Mouse (Mus musculus): Measurements from ENCODE around the gene Pkdcc. TPM values are rescaled to one million over a fixed set of nuclear protein-coding genes. Genes with fewer than 3 reads are reported as not detected.

Gene Pkdcc
- 13.3 and 13.4 TPM in 2 replicates for polyA plus RNA-seq (2015; fragmentation: Nextera tagmentation; extraction: Ambion mirVana)

GRCm38 (mm10) chr17:83214674-83215528, at the start of gene Pkdcc:
Gene Pkdcc, plus strand, starts transcription at chr17:83215292.
- peak; percentile 89 for ATAC-seq (ENCODE audit: borderline replicate concordance, extremely low read depth, low FRiP score, low TSS enrichment)
- Histone ChIP-seq H3K4me2 (peak within 1 kb of the TSS; percentile 92), H3K27ac (peak within 1 kb of the TSS; percentile 84), H3K27me3 (no peaks in the 10 kb centered on the region), H3K4me1 (peaks cover 58% of the 10 kb centered on the region), H3K9me3 (no peaks in the 10 kb centered on the region), H3K4me3 (peak within 1 kb of the TSS; percentile 94), H3K9ac (peak within 1 kb of the TSS; percentile 93), H3K36me3 (no peaks in the 10 kb centered on the region)
- under 1% methylated on average over 46 of the region's 105 CpGs for WGBS

GRCm38 (mm10) chr17:83166195-83166594, 48.9 kb upstream of the Pkdcc start:
- no peak overlapping the region for H3K9ac ChIP-seq
- no peak for ATAC-seq (ENCODE audit: borderline replicate concordance, extremely low read depth, low FRiP score, low TSS enrichment)
- H3K4me3 ChIP-seq: no peak overlapping the region
- H3K36me3 ChIP-seq: no peaks in the 10 kb centered on the region
- no peaks in the 10 kb centered on the region for H3K9me3 ChIP-seq
- H3K4me1 ChIP-seq: peaks cover 39% of the 10 kb centered on the region
- WGBS: 62% methylated on average over 5 of the region's 5 CpGs
- no peak overlapping the region for H3K4me2 ChIP-seq
- H3K27ac ChIP-seq: no peak overlapping the region
- H3K27me3 ChIP-seq: no peaks in the 10 kb centered on the region

GRCm38 (mm10) chr17:83176146-83176545, 38.9 kb upstream of the Pkdcc start:
- H3K9ac ChIP-seq: no peak overlapping the region
- no peak for ATAC-seq (ENCODE audit: borderline replicate concordance, extremely low read depth, low FRiP score, low TSS enrichment)

GRCm38 (mm10) chr17:83178483-83179150, 36.5 kb upstream of the Pkdcc start:
- no peak overlapping the region for H3K4me2 ChIP-seq
- no peak overlapping the region for H3K4me3 ChIP-seq
- H3K36me3 ChIP-seq: no peaks in the 10 kb centered on the region
- ATAC-seq (ENCODE audit: borderline replicate concordance, extremely low read depth, low FRiP score, low TSS enrichment): 0 out of 2 replicates have a peak, but pooled peaks have one; percentile 4
- H3K9ac ChIP-seq: no peak overlapping the region
- no peaks in the 10 kb centered on the region for H3K9me3 ChIP-seq
- peaks cover 22% of the 10 kb centered on the region for H3K4me1 ChIP-seq
- H3K27ac ChIP-seq: no peak overlapping the region
- 33% methylated on average over 9 of the region's 9 CpGs for WGBS
- no peaks in the 10 kb centered on the region for H3K27me3 ChIP-seq

More at GRCm38 (mm10) chr17:83176146-83176545, 38.9 kb upstream of the Pkdcc start:
- peaks cover 22% of the 10 kb centered on the region for H3K4me1 ChIP-seq
- no peak overlapping the region for H3K4me2 ChIP-seq
- H3K27ac ChIP-seq: no peak overlapping the region
- H3K9me3 ChIP-seq: no peaks in the 10 kb centered on the region
- H3K4me3 ChIP-seq: no peak overlapping the region
- 71% methylated on average over 4 of the region's 4 CpGs for WGBS
- H3K27me3 ChIP-seq: no peaks in the 10 kb centered on the region
- no peaks in the 10 kb centered on the region for H3K36me3 ChIP-seq

GRCm38 (mm10) chr17:83179151-83179531, 36.0 kb upstream of the Pkdcc start:
- H3K9ac ChIP-seq: no peak overlapping the region
- no peaks in the 10 kb centered on the region for H3K27me3 ChIP-seq
- 41% methylated on average over 6 of the region's 6 CpGs for WGBS
- no peak overlapping the region for H3K27ac ChIP-seq
- H3K9me3 ChIP-seq: no peaks in the 10 kb centered on the region
- peaks cover 22% of the 10 kb centered on the region for H3K4me1 ChIP-seq
- no peak overlapping the region for H3K4me2 ChIP-seq
- H3K4me3 ChIP-seq: no peak overlapping the region
- ATAC-seq (ENCODE audit: borderline replicate concordance, extremely low read depth, low FRiP score, low TSS enrichment): peak; percentile 51; the same call in 1 of the 2 replicates
- no peaks in the 10 kb centered on the region for H3K36me3 ChIP-seq

GRCm38 (mm10) chr17:83179569-83179968, 35.5 kb upstream of the Pkdcc start:
- no peaks in the 10 kb centered on the region for H3K9me3 ChIP-seq
- H3K27ac ChIP-seq: no peak overlapping the region
- no peak overlapping the region for H3K4me3 ChIP-seq
- H3K4me1 ChIP-seq: peaks cover 22% of the 10 kb centered on the region
- no peaks in the 10 kb centered on the region for H3K36me3 ChIP-seq
- no peak overlapping the region for H3K9ac ChIP-seq
- H3K4me2 ChIP-seq: no peak overlapping the region
- no peak for ATAC-seq (ENCODE audit: borderline replicate concordance, extremely low read depth, low FRiP score, low TSS enrichment)
- no peaks in the 10 kb centered on the region for H3K27me3 ChIP-seq
- 56% methylated on average over 4 of the region's 4 CpGs for WGBS

- Histone ChIP-seq H3K4me1 (peaks cover 14% of the 10 kb centered on the region), H3K4me3 (no peak overlapping the region), H3K27ac (no peak overlapping the region), H3K9ac (no peak overlapping the region), H3K9me3 (no peaks in the 10 kb centered on the region), H3K36me3 (no peaks in the 10 kb centered on the region), H3K27me3 (no peaks in the 10 kb centered on the region), H3K4me2 (no peak overlapping the region)
- no peak for ATAC-seq (ENCODE audit: borderline replicate concordance, extremely low read depth, low FRiP score, low TSS enrichment)
- 72% methylated on average over 7 of the region's 7 CpGs for WGBS
Observed at GRCm38 (mm10) chr17:83181086-83181485, 34.0 kb upstream of the Pkdcc start.

- Histone ChIP-seq H3K4me3 (no peak overlapping the region), H3K27me3 (no peaks in the 10 kb centered on the region), H3K4me2 (no peak overlapping the region), H3K36me3 (no peaks in the 10 kb centered on the region), H3K9ac (no peak overlapping the region), H3K9me3 (no peaks in the 10 kb centered on the region), H3K4me1 (peaks cover 13% of the 10 kb centered on the region), H3K27ac (no peak overlapping the region)
- ATAC-seq (ENCODE audit: borderline replicate concordance, extremely low read depth, low FRiP score, low TSS enrichment): no peak
- 70% methylated on average over 7 of the region's 7 CpGs for WGBS
Observed at GRCm38 (mm10) chr17:83181592-83181991, 33.5 kb upstream of the Pkdcc start.

- H3K4me2 ChIP-seq: no peak overlapping the region
- peaks cover 13% of the 10 kb centered on the region for H3K4me1 ChIP-seq
- no peaks in the 10 kb centered on the region for H3K9me3 ChIP-seq
- ATAC-seq (ENCODE audit: borderline replicate concordance, extremely low read depth, low FRiP score, low TSS enrichment): no peak
- no peaks in the 10 kb centered on the region for H3K36me3 ChIP-seq
- H3K27me3 ChIP-seq: no peaks in the 10 kb centered on the region
- no peak overlapping the region for H3K4me3 ChIP-seq
- WGBS: 84% methylated on average over 8 of the region's 8 CpGs
- H3K9ac ChIP-seq: no peak overlapping the region
- H3K27ac ChIP-seq: no peak overlapping the region
Observed at GRCm38 (mm10) chr17:83182061-83182664, 32.9 kb upstream of the Pkdcc start.

GRCm38 (mm10) chr17:83182780-83183179, 32.3 kb upstream of the Pkdcc start:
- Histone ChIP-seq H3K4me1 (peaks cover 15% of the 10 kb centered on the region), H3K4me3 (no peak overlapping the region), H3K4me2 (no peak overlapping the region), H3K9me3 (no peaks in the 10 kb centered on the region), H3K27ac (no peak overlapping the region), H3K27me3 (no peaks in the 10 kb centered on the region), H3K36me3 (no peaks in the 10 kb centered on the region), H3K9ac (no peak overlapping the region)
- WGBS: 59% methylated on average over 6 of the region's 6 CpGs
- ATAC-seq (ENCODE audit: borderline replicate concordance, extremely low read depth, low FRiP score, low TSS enrichment): no peak

GRCm38 (mm10) chr17:83187751-83188565, 27.1 kb upstream of the Pkdcc start:
- 0 out of 2 replicates have a peak, but pooled peaks cover 5% of the 10 kb centered on the region for H3K4me1 ChIP-seq
- no peak overlapping the region for H3K4me2 ChIP-seq
- no peak overlapping the region for H3K9ac ChIP-seq
- no peaks in the 10 kb centered on the region for H3K27me3 ChIP-seq
- no peaks in the 10 kb centered on the region for H3K9me3 ChIP-seq
- H3K27ac ChIP-seq: no peak overlapping the region
- 37% methylated on average over 11 of the region's 11 CpGs for WGBS
- no peak overlapping the region for H3K4me3 ChIP-seq
- no peak for ATAC-seq (ENCODE audit: borderline replicate concordance, extremely low read depth, low FRiP score, low TSS enrichment)
- H3K36me3 ChIP-seq: no peaks in the 10 kb centered on the region
